Comparison of ENCODE assay signal across 38 mouse cellular contexts in genomic region chr14:41050471-41050870, GRCm38 (mm10). TPM values are rescaled to one million over a fixed set of nuclear protein-coding genes. Genes with fewer than 3 reads are reported as not detected.
DNase-seq lines count a peak whose midpoint lies in the region; TF ChIP-seq lines count a peak whose summit lies in the region.
"Had no signal": no experiment of that assay in that cellular context is flagged by ENCODE, and none has a peak within 500 bp of the region (broad histone marks: within the 10 kb centered on the region; RNA-seq: fewer than 3 reads in every experiment).

No protein-coding gene starts in this region.

- H3K79me2 ChIP-seq in CH12.LX (replicated peaks; ENCODE audit: control insufficient read depth, extremely low read depth, insufficient read depth, poor library complexity, severe bottlenecking), result no peaks in the 10 kb centered on the region

- peaks cover 3 to 14% of the 10 kb centered on the region in 2 experiments; a peak in 1 of 4 replicates for H3K4me1 ChIP-seq in CH12.LX (ENCODE audit: control insufficient read depth in 1 of 2, insufficient read depth in 2 of 2)
- H3K4me1 ChIP-seq: embryonic facial prominence, embryonic 12.5 days; intestine, embryonic 15.5 days; limb, embryonic 10.5 days; limb, embryonic 15.5 days; midbrain, embryonic 13.5 days; neural tube, embryonic 15.5 days had no signal

- dilution Hi-C loops in CH12.LX (cut with MboI; ENCODE audit: extremely low pct_ligation_motif_present, extremely low pct_unique_long_range_greater_than_20kb, low sequenced_read_pairs), result no loop called here

- no peaks in the 10 kb centered on the region for H3K36me3 ChIP-seq in CH12.LX (replicated peaks in 1 of 2; ENCODE audit: control insufficient read depth in 1 of 2, insufficient read depth in 1 of 2, low read length in 1 of 2)
- H3K36me3 ChIP-seq: embryonic facial prominence, embryonic 12.5 days; intestine, embryonic 15.5 days; limb, embryonic 10.5 days; limb, embryonic 15.5 days; liver, embryonic 13.5 days; midbrain, embryonic 13.5 days; neural tube, embryonic 15.5 days had no signal

- H3K9ac ChIP-seq in CH12.LX (ENCODE audit: insufficient read depth, low read depth), result no peak overlapping the region
- H3K9ac ChIP-seq: embryonic facial prominence, embryonic 12.5 days; hindbrain, embryonic 14.5 days; intestine, embryonic 15.5 days; limb, embryonic 15.5 days; liver, embryonic 13.5 days; midbrain, embryonic 13.5 days; neural tube, embryonic 15.5 days had no signal

- intact Hi-C loops in heart, postnatal 25 days (cut with DNase I), result no loop called here

- TF ChIP-seq EP300 in CH12.LX (IDR thresholded peaks at IDR 0.05; ENCODE audit: low read length), result no peak

- H3K27ac ChIP-seq in CH12.LX (ENCODE audit: insufficient read depth, low read depth), result no peak overlapping the region
- H3K27ac ChIP-seq: embryonic facial prominence, embryonic 12.5 days; hindbrain, embryonic 14.5 days; intestine, embryonic 15.5 days; kidney, postnatal 0 days; limb, embryonic 10.5 days; limb, embryonic 15.5 days; liver, embryonic 13.5 days; macrophage; midbrain, embryonic 13.5 days; neural tube, embryonic 15.5 days had no signal

- H3K4me3 ChIP-seq in CH12.LX (replicated peaks in 1 of 3; ENCODE audit: low read depth in 2 of 3, low read length in 2 of 3, poor library complexity in 1 of 3), result no peak overlapping the region
- H3K4me3 ChIP-seq: embryonic facial prominence, embryonic 12.5 days; intestine, embryonic 15.5 days; limb, embryonic 10.5 days; limb, embryonic 15.5 days; liver, embryonic 13.5 days; midbrain, embryonic 13.5 days; neural tube, embryonic 15.5 days had no signal

- no peak overlapping the region for H3K4me2 ChIP-seq in CH12.LX (ENCODE audit: insufficient read depth, low read depth, poor library complexity, severe bottlenecking)
- H3K4me2 ChIP-seq: embryonic facial prominence, embryonic 12.5 days; heart, embryonic 11.5 days; hindbrain, embryonic 14.5 days; intestine, embryonic 15.5 days; limb, embryonic 15.5 days; liver, embryonic 13.5 days; midbrain, embryonic 13.5 days; neural tube, embryonic 15.5 days had no signal

- in situ Hi-C loops in CH12.LX (cut with MboI; ENCODE audit: low pct_ligation_motif_present, low pct_unique_long_range_greater_than_20kb, low sequenced_read_pairs), result no loop called here

- TF ChIP-seq CTCF in CH12.LX (conservative IDR thresholded peaks at IDR 0.05 in 1 of 2, IDR thresholded peaks at IDR 0.05 in 1 of 2; ENCODE audit: low read depth in 2 of 2, low read length in 2 of 2), result no peak

- H3K27me3 ChIP-seq in CH12.LX (replicated peaks), result peaks cover 6% of the 10 kb centered on the region
- H3K27me3 ChIP-seq: embryonic facial prominence, embryonic 12.5 days; intestine, embryonic 15.5 days; limb, embryonic 15.5 days; liver, embryonic 13.5 days; midbrain, embryonic 13.5 days; neural tube, embryonic 15.5 days had no signal

- H3K9me3 ChIP-seq in CH12.LX (replicated peaks; ENCODE audit: low read length), result no peaks in the 10 kb centered on the region
- H3K9me3 ChIP-seq: embryonic facial prominence, embryonic 12.5 days; intestine, embryonic 15.5 days; limb, embryonic 10.5 days; limb, embryonic 15.5 days; liver, embryonic 13.5 days; midbrain, embryonic 13.5 days; neural tube, embryonic 15.5 days had no signal

- TF ChIP-seq RAD21 in CH12.LX (IDR thresholded peaks at IDR 0.05; ENCODE audit: low read depth, low read length), result no peak

- no peak for TF ChIP-seq POLR2A in CH12.LX (IDR thresholded peaks at IDR 0.05; ENCODE audit: low read depth, low read length)

- peak; percentile 33 for DNase-seq in thymus, postnatal 14 days
- no peak for DNase-seq in thymus, postnatal 0 days (ENCODE audit: low spot score)
- DNase-seq in CH12.LX (ENCODE audit: extremely low read depth), result peak; percentile 27
- peak; percentile 31 for DNase-seq in ZHBTc4 (ENCODE audit: low read depth, low spot score)
- DNase-seq in thymus, postnatal 36 days, result peak; percentile 7 to 26
- DNase-seq in urinary bladder, postnatal 14 days (ENCODE audit: low spot score), result no peak
- DNase-seq in heart, postnatal 25 days (ENCODE audit: low spot score), result no peak
- DNase-seq in yolk sac, embryonic 10.5 days (ENCODE audit: low spot score), result no peak
- DNase-seq: adrenal gland, postnatal 14 days; cerebellum, adult 11 months; cerebellum, adult 9-10 months; cerebellum, postnatal 36 days; gastrocnemius, postnatal 25 days; heart, adult 18-20 months; kidney, adult 8-10 months; liver, embryonic 13.5 days; lung, adult 18-20 months; right cerebral cortex, adult 18-20 months; right cerebral cortex, postnatal 4 days had no signal

TF ChIP-seq in CH12.LX, 34 proteins besides CTCF, POLR2A, EP300 and RAD21:
- TF ChIP-seq ZNF384 (IDR thresholded peaks at IDR 0.05; ENCODE audit: low read depth, low read length) (0 out of 2 replicates have a peak, but pooled peaks have one; percentile 17), IRF4 (IDR thresholded peaks at IDR 0.05; ENCODE audit: low read depth, low read length) (no peak)
TF ChIP-seq in CH12.LX: peak in this region for 1.

RNA-seq across cellular contexts. Expression of gene Dydc2, which starts 18.5 kb away (rescaled TPM):
- 0.17 and 0.32 TPM in 2 replicates for polyA plus RNA-seq in thymus, postnatal 0 days (2015; fragmentation: Nextera tagmentation; extraction: Ambion mirVana)
- total RNA-seq in CH12.LX (2012; rRNA removed) (not detected in 2 replicates), CH12.LX (2014; rRNA removed) (0.32 TPM in 1 of 2 replicates, not detected in the other)
- 0.67 TPM in 1 of 2 replicates, not detected in the other for polyA plus RNA-seq in CH12.LX (2012; ENCODE audit: insufficient read length, low read depth)
- not detected for total RNA-seq in heart, postnatal 25 days (2021)
- total RNA-seq: gastrocnemius, postnatal 25 days; heart, adult 18-20 months; hematopoietic stem cell, adult 5-6 weeks; megakaryocyte-erythroid progenitor cell, adult 5-6 weeks; monocyte, adult 5-6 weeks had no signal
- polyA plus RNA-seq: intestine, embryonic 15.5 days; kidney, postnatal 0 days; large intestine, adult 2 months; limb, embryonic 10.5 days; limb, embryonic 15.5 days; liver, embryonic 13.5 days; macrophage; spleen, adult 2 months; stomach, embryonic 14.5 days had no signal

RNA-seq across cellular contexts. Expression of gene Dydc1, which starts 22.2 kb away (rescaled TPM):
- not detected in 2 replicates for polyA plus RNA-seq in thymus, postnatal 0 days (2015; fragmentation: Nextera tagmentation; extraction: Ambion mirVana)
- not detected in 2 replicates for total RNA-seq in CH12.LX (2012; rRNA removed)
- not detected in 2 replicates for total RNA-seq in CH12.LX (2014; rRNA removed)
- polyA plus RNA-seq in CH12.LX (2012; ENCODE audit: insufficient read length, low read depth), result not detected in 2 replicates
- total RNA-seq in heart, postnatal 25 days (2021), result not detected
- total RNA-seq: adrenal gland, postnatal 14 days; gastrocnemius, postnatal 25 days; heart, adult 18-20 months; hematopoietic stem cell, adult 5-6 weeks; left cerebral cortex, postnatal 10 days; megakaryocyte-erythroid progenitor cell, adult 5-6 weeks; monocyte, adult 5-6 weeks had no signal
- polyA plus RNA-seq: embryonic facial prominence, embryonic 12.5 days; heart, embryonic 11.5 days; heart, embryonic 16.5 days; hindbrain, embryonic 14.5 days; intestine, embryonic 15.5 days; kidney, postnatal 0 days; large intestine, adult 2 months; limb, embryonic 10.5 days; limb, embryonic 15.5 days; liver, embryonic 13.5 days; macrophage; midbrain, embryonic 13.5 days; neural tube, embryonic 15.5 days; spleen, adult 2 months; stomach, embryonic 14.5 days had no signal

RNA-seq across cellular contexts. Expression of gene Fam213a, which starts 36.9 kb away (rescaled TPM):
- polyA plus RNA-seq in thymus, postnatal 0 days (2015; fragmentation: Nextera tagmentation; extraction: Ambion mirVana), result 6.6 and 9.3 TPM in 2 replicates
- total RNA-seq in CH12.LX (2012; rRNA removed) (15.6 and 17.1 TPM in 2 replicates), CH12.LX (2014; rRNA removed) (11.6 and 12.0 TPM in 2 replicates)
- polyA plus RNA-seq in CH12.LX (2012; ENCODE audit: insufficient read length, low read depth), result 12.3 and 14.1 TPM in 2 replicates
- total RNA-seq in heart, postnatal 25 days (2021), result 10 to 100 TPM; 16.3 to 17.0 TPM

RNA-seq across cellular contexts. Expression of gene Mat1a, which starts 54.4 kb away (rescaled TPM):
- polyA plus RNA-seq in thymus, postnatal 0 days (2015; fragmentation: Nextera tagmentation; extraction: Ambion mirVana), result 0.42 and 0.47 TPM in 2 replicates
- not detected in 2 replicates for total RNA-seq in CH12.LX (2012; rRNA removed)
- total RNA-seq in CH12.LX (2014; rRNA removed), result not detected in 2 replicates
- not detected in 2 replicates for polyA plus RNA-seq in CH12.LX (2012; ENCODE audit: insufficient read length, low read depth)
- not detected for total RNA-seq in heart, postnatal 25 days (2021)
- total RNA-seq: gastrocnemius, postnatal 25 days; heart, adult 18-20 months; hematopoietic stem cell, adult 5-6 weeks; left cerebral cortex, postnatal 10 days; megakaryocyte-erythroid progenitor cell, adult 5-6 weeks; monocyte, adult 5-6 weeks had no signal
- polyA plus RNA-seq: embryonic facial prominence, embryonic 12.5 days; forebrain, embryonic 14.5 days; hindbrain, embryonic 14.5 days; large intestine, adult 2 months; limb, embryonic 10.5 days; macrophage; midbrain, embryonic 13.5 days; neural tube, embryonic 15.5 days; stomach, embryonic 14.5 days had no signal

Comparison
In these comparisons a context has a peak if more than half of its experiments do, and no peak if none do; other contexts are left out.
1. DNase-seq: peak in thymus, postnatal 14 days (single experiment), CH12.LX (single experiment), ZHBTc4 (single experiment) and thymus, postnatal 36 days (2 of 2); none in thymus, postnatal 0 days (single experiment), urinary bladder, postnatal 14 days (single experiment), heart, postnatal 25 days (single experiment) and yolk sac, embryonic 10.5 days (single experiment).